In genomic region chr10:79936911-79937441, GRCm38 (mm10) we compare ENCODE assay signal across 9 mouse cellular contexts. TPM values are rescaled to one million over a fixed set of nuclear protein-coding genes. Genes with fewer than 3 reads are reported as not detected.
DNase-seq lines count a peak whose midpoint lies in the region; ATAC-seq and TF ChIP-seq lines count a peak whose summit lies in the region.
"Had no signal": no experiment of that assay in that cellular context is flagged by ENCODE, and none has a peak within 500 bp of the region (broad histone marks: within the 10 kb centered on the region; RNA-seq: fewer than 3 reads in every experiment).

No protein-coding gene starts in this region.

- no peaks in the 10 kb centered on the region for H3K27me3 ChIP-seq in heart, embryonic 13.5 days (replicated peaks)
- H3K27me3 ChIP-seq in stomach, postnatal 0 days (ENCODE audit: control insufficient read depth, insufficient read depth, low read length), result no peaks in the 10 kb centered on the region

- H3K4me2 ChIP-seq in heart, embryonic 13.5 days, result peak overlapping the region; percentile 61
- H3K4me2 ChIP-seq in stomach, postnatal 0 days (replicated peaks; ENCODE audit: low read depth), result peak overlapping the region; percentile 29

- H3K36me3 ChIP-seq in heart, embryonic 13.5 days, result peaks cover 43% of the 10 kb centered on the region
- H3K36me3 ChIP-seq in stomach, postnatal 0 days (ENCODE audit: control insufficient read depth, insufficient read depth, low read length), result no peaks in the 10 kb centered on the region; the same call in 1 of the 2 replicates

- peak overlapping the region; percentile 34 for H3K4me3 ChIP-seq in heart, embryonic 13.5 days
- peak overlapping the region; percentile 8; the same call in 1 of the 2 replicates for H3K4me3 ChIP-seq in stomach, postnatal 0 days (ENCODE audit: low read depth, low read length)

- no peak for TF ChIP-seq CTCF in stomach, postnatal 0 days (IDR thresholded peaks at IDR 0.05; ENCODE audit: low read depth)

- TF ChIP-seq EP300 in stomach, postnatal 0 days (optimal IDR thresholded peaks at IDR 0.05), result no peak

- peak overlapping the region; percentile 86 for H3K27ac ChIP-seq in heart, embryonic 13.5 days (replicated peaks)
- H3K27ac ChIP-seq in stomach, postnatal 0 days (replicated peaks), result peak overlapping the region; percentile 79

- peaks cover 94% of the 10 kb centered on the region for H3K4me1 ChIP-seq in heart, embryonic 13.5 days
- H3K4me1 ChIP-seq in stomach, postnatal 0 days (replicated peaks; ENCODE audit: control insufficient read depth, insufficient read depth), result peaks cover 23% of the 10 kb centered on the region

- WGBS in heart, embryonic 13.5 days, result 36% methylated on average over 27 of the region's 27 CpGs
- 34% methylated on average over 23 of the region's 27 CpGs for WGBS in stomach, postnatal 0 days

- peak; percentile 43 to 54 for DNase-seq in thymus, adult 18-20 months
- no peak for DNase-seq in thymus, postnatal 0 days (ENCODE audit: low spot score)
- peak; percentile 76 to 81 for DNase-seq in cerebellum, postnatal 14 days
- DNase-seq in kidney, postnatal 14 days, result peak; percentile 87
- DNase-seq in stomach, postnatal 0 days (ENCODE audit: low spot score), result peak; percentile 92
- DNase-seq in embryo, embryonic 10.5 days (ENCODE audit: low spot score), result no peak

- ATAC-seq in heart, embryonic 13.5 days (ENCODE audit: extremely low read depth, insufficient number of reproducible peaks, low FRiP score, low TSS enrichment), result peak; percentile 16; the same call in 1 of the 2 replicates
- peak; percentile 79 for ATAC-seq in megakaryocyte progenitor cell, adult 5-6 weeks (replicated peaks; ENCODE audit: poor library complexity)
- peak; percentile 79 for ATAC-seq in stomach, postnatal 0 days (ENCODE audit: low FRiP score, low TSS enrichment)

- H3K9ac ChIP-seq in heart, embryonic 13.5 days, result peak overlapping the region; percentile 68
- peak overlapping the region; percentile 27; the same call in 1 of the 2 replicates for H3K9ac ChIP-seq in stomach, postnatal 0 days (ENCODE audit: low read length)

- H3K9me3 ChIP-seq in heart, embryonic 13.5 days, result no peaks in the 10 kb centered on the region
- no peaks in the 10 kb centered on the region for H3K9me3 ChIP-seq in stomach, postnatal 0 days (ENCODE audit: control insufficient read depth, low read length)

RNA-seq across cellular contexts. Expression of gene Arid3a, which starts 10.1 kb away (rescaled TPM):
- 3.7 TPM in 2 replicates for polyA plus RNA-seq in thymus, postnatal 0 days (2015; fragmentation: Nextera tagmentation; extraction: Ambion mirVana)
- polyA plus RNA-seq in heart, embryonic 13.5 days (2015; fragmentation: Nextera tagmentation; extraction: Ambion mirVana), result 3.4 and 4.2 TPM in 2 replicates
- total RNA-seq in megakaryocyte progenitor cell, adult 5-6 weeks (2015), result 19.9 and 21.6 TPM in 2 replicates
- total RNA-seq in megakaryocyte progenitor cell, adult 5-6 weeks (2017), result 31.0 and 32.2 TPM in 2 replicates
- 3.2 and 3.5 TPM in 2 replicates for polyA plus RNA-seq in stomach, postnatal 0 days (2015; fragmentation: Nextera tagmentation; extraction: Ambion mirVana)

RNA-seq across cellular contexts. Expression of gene R3hdm4, which starts 16.0 kb away (rescaled TPM):
- 129 and 131 TPM in 2 replicates for polyA plus RNA-seq in thymus, postnatal 0 days (2015; fragmentation: Nextera tagmentation; extraction: Ambion mirVana)
- 95.6 and 100 TPM in 2 replicates for polyA plus RNA-seq in heart, embryonic 13.5 days (2015; fragmentation: Nextera tagmentation; extraction: Ambion mirVana)
- 72.3 and 78.7 TPM in 2 replicates for total RNA-seq in megakaryocyte progenitor cell, adult 5-6 weeks (2015)
- 35.1 and 50.7 TPM in 2 replicates for total RNA-seq in megakaryocyte progenitor cell, adult 5-6 weeks (2017)
- 160 and 174 TPM in 2 replicates for polyA plus RNA-seq in stomach, postnatal 0 days (2015; fragmentation: Nextera tagmentation; extraction: Ambion mirVana)

RNA-seq across cellular contexts. Expression of gene Kiss1r, which starts 20.2 kb away (rescaled TPM):
- 0.48 and 1.2 TPM in 2 replicates for polyA plus RNA-seq in thymus, postnatal 0 days (2015; fragmentation: Nextera tagmentation; extraction: Ambion mirVana)
- polyA plus RNA-seq in heart, embryonic 13.5 days (2015; fragmentation: Nextera tagmentation; extraction: Ambion mirVana), result 0.60 and 0.67 TPM in 2 replicates
- total RNA-seq in megakaryocyte progenitor cell, adult 5-6 weeks (2015), result 0.15 TPM in 2 replicates
- 0.25 and 1.3 TPM in 2 replicates for total RNA-seq in megakaryocyte progenitor cell, adult 5-6 weeks (2017)
- polyA plus RNA-seq in stomach, postnatal 0 days (2015; fragmentation: Nextera tagmentation; extraction: Ambion mirVana), result 0.79 and 0.99 TPM in 2 replicates

RNA-seq across cellular contexts. Expression of gene Wdr18, which starts 23.0 kb away (rescaled TPM):
- 77.5 and 85.8 TPM in 2 replicates for polyA plus RNA-seq in thymus, postnatal 0 days (2015; fragmentation: Nextera tagmentation; extraction: Ambion mirVana)
- 72.4 and 80.9 TPM in 2 replicates for polyA plus RNA-seq in heart, embryonic 13.5 days (2015; fragmentation: Nextera tagmentation; extraction: Ambion mirVana)
- 36.8 and 57.4 TPM in 2 replicates for total RNA-seq in megakaryocyte progenitor cell, adult 5-6 weeks (2015)
- 24.6 and 29.7 TPM in 2 replicates for total RNA-seq in megakaryocyte progenitor cell, adult 5-6 weeks (2017)
- 46.9 and 50.3 TPM in 2 replicates for polyA plus RNA-seq in stomach, postnatal 0 days (2015; fragmentation: Nextera tagmentation; extraction: Ambion mirVana)

RNA-seq across cellular contexts. Expression of gene Gm26602, which starts 26.3 kb away (rescaled TPM):
- 5.3 and 15.5 TPM in 2 replicates for polyA plus RNA-seq in thymus, postnatal 0 days (2015; fragmentation: Nextera tagmentation; extraction: Ambion mirVana)
- polyA plus RNA-seq in heart, embryonic 13.5 days (2015; fragmentation: Nextera tagmentation; extraction: Ambion mirVana), result 1.7 TPM in 1 of 2 replicates, not detected in the other
- total RNA-seq in megakaryocyte progenitor cell, adult 5-6 weeks (2015), result not detected in 2 replicates
- not detected in 2 replicates for total RNA-seq in megakaryocyte progenitor cell, adult 5-6 weeks (2017)
- polyA plus RNA-seq in stomach, postnatal 0 days (2015; fragmentation: Nextera tagmentation; extraction: Ambion mirVana), result 8.9 and 18.0 TPM in 2 replicates
- polyA plus RNA-seq: testis, adult 2 months had no signal

Comparison
In these comparisons a context has a peak if more than half of its experiments do, and no peak if none do; other contexts are left out.
1. DNase-seq: peak in thymus, adult 18-20 months (2 of 2), cerebellum, postnatal 14 days (2 of 2), kidney, postnatal 14 days (single experiment) and stomach, postnatal 0 days (single experiment); none in thymus, postnatal 0 days (single experiment) and embryo, embryonic 10.5 days (single experiment).
2. ATAC-seq: peak in every context shown above with its lines; median percentile 79 in megakaryocyte progenitor cell, adult 5-6 weeks; 79 in stomach, postnatal 0 days; 16 in heart, embryonic 13.5 days.